Mouse (Mus musculus) thymus, adult 2 months (tissue): Measurements from ENCODE around the gene Gmpr. TPM values are rescaled to one million over a fixed set of nuclear protein-coding genes. Genes with fewer than 3 reads are reported as not detected.
A peak's percentile ranks its signal among the peaks of the same experiment; 100 is the strongest.

ENCODE experiments used
- DNase-seq: peaks from one replicate; pipeline ENCODE4 v3.0.0; 2021
- H3K27ac ChIP-seq: fragments of 200-500 bp; 2 replicates; pipeline ENCODE4 v1.5.1; 2012; ENCODE audit warnings: low read length, control low read depth; ENCODE audit not compliant: control insufficient read depth, insufficient read depth
- H3K27me3 ChIP-seq: fragments of 200-500 bp; 2 replicates; pipeline ENCODE4 v1.6.1; 2012; ENCODE audit warnings: mild to moderate bottlenecking, low read length, moderate library complexity, mixed read lengths; ENCODE audit not compliant: control insufficient read depth, insufficient read depth
- H3K36me3 ChIP-seq: fragments of 200-500 bp; 2 replicates; pipeline ENCODE4 v1.6.1; 2012; ENCODE audit warnings: mild to moderate bottlenecking, low read length, moderate library complexity; ENCODE audit not compliant: control insufficient read depth, insufficient read depth
- H3K4me1 ChIP-seq: fragments of 200-500 bp; replicated peaks from 2 replicates; pipeline ENCODE4 v1.6.1; 2012; ENCODE audit warnings: low read length; ENCODE audit not compliant: control insufficient read depth, insufficient read depth
- H3K4me3 ChIP-seq: fragments of 200-500 bp; 2 replicates; pipeline ENCODE4 v1.5.1; 2012; ENCODE audit warnings: mild to moderate bottlenecking, low read length, control low read depth, moderate library complexity; ENCODE audit not compliant: control insufficient read depth, insufficient read depth
- CTCF ChIP-seq: fragments of 200-500 bp; IDR thresholded peaks from 2 replicates; pipeline ENCODE4 v1.5.1; 2012; ENCODE audit warnings: mild to moderate bottlenecking, control low read depth, low read length, moderate library complexity, borderline replicate concordance; ENCODE audit not compliant: control insufficient read depth, poor library complexity, insufficient read depth; ENCODE audit errors: extremely low read depth
- POLR2A ChIP-seq: fragments of 200-500 bp; IDR thresholded peaks from 2 replicates; pipeline ENCODE4 v1.6.1; 2012; ENCODE audit warnings: mild to moderate bottlenecking, low read length, control low read depth, moderate library complexity; ENCODE audit not compliant: control insufficient read depth, poor library complexity, insufficient read depth; ENCODE audit errors: extremely low read depth
- WGBS: fragments of 180-500 bp; shearing (Covaris S2); methylation state at CpG from one replicate; pipeline ENCODE4 v1.1.7; 2018; 5-methylcytosine and 5-hydroxymethylcytosine counted together
- polyA plus RNA-seq: library from polyadenylated mRNA; depleted of rRNA; stranded (reverse); fragments of >200 nt; gene quantifications from 2 replicates; pipeline ENCODE4 v1.2.3, GENCODE M21; 2012

Gene Gmpr
- polyA plus RNA-seq, 1 experiment, result 43.5 TPM

- H3K27me3 ChIP-seq, result no peaks in the 10 kb centered on the region
- H3K36me3 ChIP-seq, result no peaks in the 10 kb centered on the region
- TF ChIP-seq POLR2A (no peak), CTCF (no peak)
- no peak overlapping the region for H3K4me3 ChIP-seq
- DNase-seq, result no peak
- H3K27ac ChIP-seq, result no peak overlapping the region
- H3K4me1 ChIP-seq, result peaks cover 27% of the 10 kb centered on the region
- WGBS, result 84% methylated on average over 6 of the region's 6 CpGs
Measured at GRCm38 (mm10) chr13:45511706-45512435, 4.6 kb downstream of the Gmpr start.

GRCm38 (mm10) chr13:45512531-45512930 is 5.3 kb downstream of the Gmpr start:
- H3K27ac ChIP-seq, result no peak overlapping the region
- 60% methylated on average over 8 of the region's 8 CpGs for WGBS
- peaks cover 26% of the 10 kb centered on the region for H3K4me1 ChIP-seq
- no peak overlapping the region for H3K4me3 ChIP-seq
- no peaks in the 10 kb centered on the region for H3K36me3 ChIP-seq
- TF ChIP-seq POLR2A, result no peak
- TF ChIP-seq CTCF, result no peak
- DNase-seq, result no peak
- no peaks in the 10 kb centered on the region for H3K27me3 ChIP-seq

GRCm38 (mm10) chr13:45513009-45513984 is 6.1 kb downstream of the Gmpr start:
- WGBS, result 60% methylated on average over 12 of the region's 12 CpGs

GRCm38 (mm10) chr13:45514115-45514514 is 6.9 kb downstream of the Gmpr start:
- H3K4me1 ChIP-seq, result peaks cover 14% of the 10 kb centered on the region

More at GRCm38 (mm10) chr13:45513009-45513984, 6.1 kb downstream of the Gmpr start:
- Histone ChIP-seq H3K4me3 (no peak overlapping the region), H3K27ac (no peak overlapping the region), H3K4me1 (peaks cover 19% of the 10 kb centered on the region), H3K36me3 (no peaks in the 10 kb centered on the region), H3K27me3 (no peaks in the 10 kb centered on the region)
- DNase-seq, result no peak
- TF ChIP-seq CTCF (no peak), POLR2A (no peak)

DNA sequence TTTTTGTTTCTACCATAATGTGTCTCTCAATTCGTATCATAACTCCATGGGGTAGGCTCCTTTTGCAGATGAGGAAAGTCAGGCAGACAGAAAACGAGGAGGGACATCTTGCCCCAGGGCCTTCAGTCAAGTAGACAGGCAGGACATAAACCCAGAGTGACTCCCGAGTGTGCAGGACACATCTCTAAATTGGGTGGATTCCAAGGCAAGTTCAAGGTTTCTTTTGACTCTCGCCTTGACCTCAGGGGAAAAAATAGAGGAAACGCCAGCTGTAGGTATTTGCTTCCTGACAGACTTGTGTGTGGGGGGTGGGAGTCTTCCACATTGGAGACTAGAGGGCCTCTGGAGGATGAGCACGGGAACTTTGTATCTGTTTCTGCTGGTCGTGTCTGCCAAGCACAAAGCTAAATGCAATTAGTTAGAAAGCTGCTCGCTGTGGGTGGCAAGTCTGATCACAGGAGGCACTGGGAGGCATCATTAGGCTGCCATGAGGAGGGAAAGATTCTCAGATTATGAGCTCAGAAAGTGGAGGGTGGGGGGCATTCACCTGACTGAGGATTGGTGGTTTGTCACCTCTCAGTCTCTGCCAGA is 7.7 kb downstream of the Gmpr start:
- H3K27me3 ChIP-seq, result no peaks in the 10 kb centered on the region
- no peak overlapping the region for H3K4me3 ChIP-seq
- H3K4me1 ChIP-seq, result peaks cover 14% of the 10 kb centered on the region
- H3K36me3 ChIP-seq, result no peaks in the 10 kb centered on the region
- TF ChIP-seq POLR2A (no peak), CTCF (no peak)
- no peak for DNase-seq
- WGBS, result 67% methylated on average over 8 of the region's 8 CpGs
- peak overlapping the region; percentile 4; the same call in 1 of the 2 replicates for H3K27ac ChIP-seq

More at GRCm38 (mm10) chr13:45514115-45514514, 6.9 kb downstream of the Gmpr start:
- Histone ChIP-seq H3K4me3 (no peak overlapping the region), H3K27me3 (no peaks in the 10 kb centered on the region), H3K36me3 (no peaks in the 10 kb centered on the region), H3K27ac (no peak overlapping the region)
- WGBS, result 74% methylated on average over 5 of the region's 5 CpGs
- DNase-seq, result no peak
- TF ChIP-seq CTCF (no peak), POLR2A (no peak)
